Mouse (Mus musculus): ENCODE measurements around the gene Rxfp3. TPM values are rescaled to one million over a fixed set of nuclear protein-coding genes. Genes with fewer than 3 reads are reported as not detected.

The Rxfp3 gene
- total and polyA plus RNA-seq, 3 experiments, result 0.05 to 0.09 (median 0.08) TPM

DNA sequence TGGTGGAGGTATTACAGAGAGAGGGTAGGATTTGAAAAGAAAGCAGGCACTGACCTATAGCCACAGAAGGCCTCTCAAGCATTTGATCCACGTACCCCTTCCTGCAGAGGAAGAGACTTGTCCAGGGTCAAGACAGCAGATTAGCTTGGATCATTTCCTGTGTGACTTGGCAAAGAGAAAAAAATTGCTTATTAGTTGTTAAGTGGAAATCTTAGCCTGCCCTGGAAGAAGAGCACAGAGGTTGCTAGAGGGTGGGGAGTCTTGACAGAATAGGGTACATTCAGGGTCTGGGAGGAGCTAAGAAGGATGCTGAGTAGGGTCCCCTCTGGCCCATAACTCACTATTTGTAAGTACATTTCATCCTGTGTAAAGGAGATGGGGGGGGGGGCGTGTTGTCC is 26.4 kb upstream of the Rxfp3 start:
- no peak overlapping the region for H3K9ac ChIP-seq (ENCODE audit: low read depth, low read length)
- intact Hi-C loops (cut with DNase I), result loop anchor here (2.0 to 5.0 kb wide), 2 partner anchors 53 to 82 kb away; partner anchors contain the start of gene Amacr
- TF ChIP-seq POLR2A (IDR thresholded peaks at IDR 0.05; ENCODE audit: insufficient read depth, low read depth, low read length) (no peak), CTCF (IDR thresholded peaks at IDR 0.05) (no peak), EP300 (IDR thresholded peaks at IDR 0.05; ENCODE audit: insufficient read depth, low read depth, low read length) (no peak)
- no peaks in the 10 kb centered on the region for H3K27me3 ChIP-seq (ENCODE audit: control insufficient read depth, insufficient read depth, low read length)
- H3K27ac ChIP-seq, result peak overlapping the region; percentile 87
- no peaks in the 10 kb centered on the region for H3K79me2 ChIP-seq (replicated peaks; ENCODE audit: control insufficient read depth, insufficient read depth, low read length)
- 21% methylated on average over 2 of the region's 2 CpGs for WGBS
- DNase-seq, result peak in 1 of 2 experiments; percentile 36
- H3K36me3 ChIP-seq (ENCODE audit: control insufficient read depth, insufficient read depth, low read length), result no peaks in the 10 kb centered on the region
- H3K4me1 ChIP-seq (ENCODE audit: control insufficient read depth, insufficient read depth, low read length), result peaks cover 2% of the 10 kb centered on the region; the same call in 1 of the 2 replicates
- H3K4me3 ChIP-seq, result no peak overlapping the region

DNA sequence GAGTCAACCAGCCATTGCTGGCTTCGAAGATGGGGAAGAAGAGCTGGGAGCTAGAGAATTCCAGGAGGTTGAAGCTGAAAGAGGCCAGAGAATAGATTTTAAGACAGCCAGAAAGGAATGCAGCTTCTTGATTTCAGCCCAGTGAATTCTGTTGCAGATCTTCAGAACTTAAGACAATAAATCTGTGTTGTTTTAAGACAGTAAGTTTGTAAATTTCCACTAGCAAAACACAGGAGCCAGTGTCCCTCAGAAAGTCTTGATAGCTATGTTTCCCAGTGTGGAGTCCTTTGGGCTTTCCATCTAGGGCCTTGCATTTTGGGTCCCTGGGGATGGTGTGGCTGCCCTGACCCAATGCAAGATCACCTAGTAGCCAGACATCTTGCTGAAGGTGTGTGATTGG is 25.1 kb upstream of the Rxfp3 start:
- H3K79me2 ChIP-seq (replicated peaks; ENCODE audit: control insufficient read depth, insufficient read depth, low read length), result no peaks in the 10 kb centered on the region
- no peak for DNase-seq
- no peak overlapping the region for H3K27ac ChIP-seq
- TF ChIP-seq EP300 (IDR thresholded peaks at IDR 0.05; ENCODE audit: insufficient read depth, low read depth, low read length), result no peak
- no peak for TF ChIP-seq POLR2A (IDR thresholded peaks at IDR 0.05; ENCODE audit: insufficient read depth, low read depth, low read length)
- no peak for TF ChIP-seq CTCF (IDR thresholded peaks at IDR 0.05)
- WGBS, result 82% methylated on average over 1 of the region's 1 CpGs
- H3K27me3 ChIP-seq (ENCODE audit: control insufficient read depth, insufficient read depth, low read length), result no peaks in the 10 kb centered on the region
- H3K9ac ChIP-seq (ENCODE audit: low read depth, low read length), result no peak overlapping the region
- peaks cover 2% of the 10 kb centered on the region; the same call in 1 of the 2 replicates for H3K4me1 ChIP-seq (ENCODE audit: control insufficient read depth, insufficient read depth, low read length)
- intact Hi-C loops (cut with DNase I), result loop anchor here (5.0 kb wide), 1 partner anchor 81 kb away; the partner anchor contains the start of gene Amacr
- no peak overlapping the region for H3K4me3 ChIP-seq
- H3K36me3 ChIP-seq (ENCODE audit: control insufficient read depth, insufficient read depth, low read length), result no peaks in the 10 kb centered on the region

DNA sequence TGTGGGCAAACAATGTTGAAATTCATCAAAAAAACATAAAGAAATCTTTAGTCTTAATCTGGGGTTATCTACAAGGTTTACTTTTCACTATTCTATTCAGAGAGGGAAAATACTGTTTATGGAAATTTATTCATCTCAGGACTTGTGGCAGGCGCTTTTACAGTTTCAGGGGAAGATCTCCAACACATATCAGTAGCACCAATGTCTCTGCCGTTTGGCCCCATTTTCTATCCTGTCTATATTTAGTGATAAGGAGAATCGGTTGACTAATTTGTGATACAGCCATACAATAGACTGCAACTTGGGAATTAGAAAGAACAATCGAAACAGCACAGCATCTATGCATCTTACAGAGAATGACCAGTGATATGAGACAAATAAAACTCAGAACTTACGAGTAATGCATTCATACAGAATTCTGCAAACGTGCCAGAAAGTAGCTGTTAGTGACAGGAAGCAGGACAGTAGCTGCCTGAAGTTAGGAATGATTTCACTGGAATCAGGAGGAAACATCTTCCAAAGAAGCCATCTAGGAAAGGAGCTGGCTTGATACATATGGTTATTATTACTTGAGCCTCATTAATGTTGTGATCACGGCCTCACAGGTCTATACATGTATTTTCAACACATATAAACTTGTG is 16.8 kb upstream of the Rxfp3 start:
- Histone ChIP-seq H3K4me3 (no peak overlapping the region), H3K27ac (no peak overlapping the region), H3K27me3 (ENCODE audit: control insufficient read depth, insufficient read depth, low read length) (no peaks in the 10 kb centered on the region), H3K4me1 (ENCODE audit: control insufficient read depth, insufficient read depth, low read length) (no peaks in the 10 kb centered on the region), H3K79me2 (replicated peaks; ENCODE audit: control insufficient read depth, insufficient read depth, low read length) (no peaks in the 10 kb centered on the region), H3K9ac (ENCODE audit: low read depth, low read length) (no peak overlapping the region), H3K36me3 (ENCODE audit: control insufficient read depth, insufficient read depth, low read length) (no peaks in the 10 kb centered on the region)
- no peak for TF ChIP-seq EP300 (IDR thresholded peaks at IDR 0.05; ENCODE audit: insufficient read depth, low read depth, low read length)
- no peak for TF ChIP-seq CTCF (IDR thresholded peaks at IDR 0.05)
- TF ChIP-seq POLR2A (IDR thresholded peaks at IDR 0.05; ENCODE audit: insufficient read depth, low read depth, low read length), result no peak
- intact Hi-C loops (cut with DNase I), result no loop called here
- no peak for DNase-seq
- 32% methylated on average over 7 of the region's 7 CpGs for WGBS

DNA sequence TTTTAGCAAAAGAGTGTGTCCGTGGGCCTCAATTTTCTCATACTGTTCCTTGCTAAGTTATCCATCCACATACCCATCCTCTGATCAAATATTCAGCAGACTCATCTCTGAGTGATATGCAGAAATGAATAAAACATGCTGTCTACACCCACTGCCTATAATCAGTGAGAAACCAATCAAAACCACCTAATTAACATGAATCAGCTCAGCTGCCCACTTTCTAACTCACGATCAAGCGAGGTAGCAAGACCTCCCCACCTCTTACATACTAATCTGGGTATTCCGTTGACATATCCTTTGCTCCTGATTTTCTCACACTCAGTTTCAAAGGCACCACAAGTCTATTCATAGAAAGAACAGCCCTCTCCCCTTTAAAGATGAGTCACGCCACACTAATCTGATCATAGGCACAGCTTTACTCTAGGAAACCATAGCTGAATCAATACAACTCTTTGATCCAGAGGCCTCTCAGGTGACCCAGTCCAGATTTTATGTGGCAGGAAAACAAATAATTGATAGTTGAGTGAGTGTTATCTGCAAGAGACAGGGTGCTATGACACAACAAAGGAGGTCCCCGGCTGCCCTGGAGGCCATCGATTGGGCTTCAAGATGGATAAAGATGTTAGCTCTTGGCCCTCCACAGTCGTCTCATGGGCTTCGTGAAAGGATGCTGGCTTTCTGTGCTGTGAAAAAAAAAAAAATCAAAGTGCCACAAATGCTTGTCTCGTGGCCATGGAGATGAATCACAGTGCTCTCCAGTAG is 16.1 kb upstream of the Rxfp3 start:
- Histone ChIP-seq H3K27ac (no peak overlapping the region), H3K4me1 (ENCODE audit: control insufficient read depth, insufficient read depth, low read length) (no peaks in the 10 kb centered on the region), H3K4me3 (no peak overlapping the region), H3K27me3 (ENCODE audit: control insufficient read depth, insufficient read depth, low read length) (no peaks in the 10 kb centered on the region), H3K36me3 (ENCODE audit: control insufficient read depth, insufficient read depth, low read length) (no peaks in the 10 kb centered on the region), H3K9ac (ENCODE audit: low read depth, low read length) (no peak overlapping the region), H3K79me2 (replicated peaks; ENCODE audit: control insufficient read depth, insufficient read depth, low read length) (no peaks in the 10 kb centered on the region)
- no peak for DNase-seq
- TF ChIP-seq EP300 (IDR thresholded peaks at IDR 0.05; ENCODE audit: insufficient read depth, low read depth, low read length), result no peak
- no peak for TF ChIP-seq POLR2A (IDR thresholded peaks at IDR 0.05; ENCODE audit: insufficient read depth, low read depth, low read length)
- no peak for TF ChIP-seq CTCF (IDR thresholded peaks at IDR 0.05)
- intact Hi-C loops (cut with DNase I), result no loop called here
- WGBS, result 73% methylated on average over 10 of the region's 10 CpGs

DNA sequence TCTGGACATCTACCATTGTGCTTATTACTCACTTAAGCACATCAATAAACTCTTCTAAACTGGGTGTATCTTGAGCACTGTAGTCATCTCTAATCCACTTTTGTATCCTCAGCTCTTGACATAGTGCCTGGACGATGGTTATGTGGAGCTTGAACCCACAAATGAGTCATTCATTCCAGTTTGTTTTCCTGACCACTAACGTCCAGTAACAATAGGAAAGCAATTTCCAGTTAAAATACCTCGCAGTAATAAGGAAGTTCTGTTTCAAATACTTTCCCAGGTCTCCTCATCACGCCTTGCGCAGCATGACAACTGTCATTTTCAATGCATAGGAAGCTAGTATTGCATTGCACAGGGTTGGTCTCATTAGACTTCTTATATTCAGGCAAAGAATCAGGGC is 5.0 kb upstream of the Rxfp3 start:
- intact Hi-C loops (cut with DNase I), result no loop called here
- Histone ChIP-seq H3K4me1 (ENCODE audit: control insufficient read depth, insufficient read depth, low read length) (no peaks in the 10 kb centered on the region; the same call in 1 of the 2 replicates), H3K36me3 (ENCODE audit: control insufficient read depth, insufficient read depth, low read length) (no peaks in the 10 kb centered on the region), H3K27me3 (ENCODE audit: control insufficient read depth, insufficient read depth, low read length) (no peaks in the 10 kb centered on the region), H3K27ac (no peak overlapping the region), H3K4me3 (no peak overlapping the region), H3K79me2 (replicated peaks; ENCODE audit: control insufficient read depth, insufficient read depth, low read length) (no peaks in the 10 kb centered on the region), H3K9ac (ENCODE audit: low read depth, low read length) (no peak overlapping the region)
- no peak for TF ChIP-seq EP300 (IDR thresholded peaks at IDR 0.05; ENCODE audit: insufficient read depth, low read depth, low read length)
- TF ChIP-seq CTCF (IDR thresholded peaks at IDR 0.05), result no peak
- no peak for TF ChIP-seq POLR2A (IDR thresholded peaks at IDR 0.05; ENCODE audit: insufficient read depth, low read depth, low read length)
- WGBS, result 50% methylated on average over 5 of the region's 5 CpGs
- no peak for DNase-seq

DNA sequence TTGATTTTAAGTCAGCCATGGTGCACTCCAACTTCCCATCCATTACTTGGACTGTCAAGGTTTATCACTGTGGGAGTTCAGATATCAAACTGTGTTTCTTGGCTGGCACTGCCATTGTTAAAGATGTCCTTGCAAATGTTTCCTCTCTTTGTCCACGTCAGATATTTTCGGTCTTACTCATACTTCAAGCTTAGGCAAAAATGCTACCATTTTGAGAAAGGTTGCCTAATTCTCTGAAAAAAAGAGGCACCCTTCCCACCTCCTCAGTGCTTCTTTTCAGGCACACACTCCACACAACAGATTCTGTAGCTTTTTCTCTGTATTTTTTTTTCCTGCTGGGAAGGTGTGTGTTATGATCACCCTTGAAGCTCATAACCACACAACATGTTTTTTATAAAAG is 3.4 kb upstream of the Rxfp3 start:
- intact Hi-C loops (cut with DNase I), result loop anchor here (1.0 kb wide), 1 partner anchor 339 kb away; no protein-coding TSS in a partner anchor
- Histone ChIP-seq H3K27ac (no peak overlapping the region), H3K4me1 (ENCODE audit: control insufficient read depth, insufficient read depth, low read length) (no peaks in the 10 kb centered on the region; the same call in 1 of the 2 replicates), H3K36me3 (ENCODE audit: control insufficient read depth, insufficient read depth, low read length) (no peaks in the 10 kb centered on the region), H3K9ac (ENCODE audit: low read depth, low read length) (no peak overlapping the region), H3K4me3 (no peak overlapping the region), H3K27me3 (ENCODE audit: control insufficient read depth, insufficient read depth, low read length) (0 out of 2 replicates have a peak, but pooled peaks cover 4% of the 10 kb centered on the region), H3K79me2 (replicated peaks; ENCODE audit: control insufficient read depth, insufficient read depth, low read length) (no peaks in the 10 kb centered on the region)
- DNase-seq, result no peak
- TF ChIP-seq CTCF (IDR thresholded peaks at IDR 0.05) (no peak), EP300 (IDR thresholded peaks at IDR 0.05; ENCODE audit: insufficient read depth, low read depth, low read length) (no peak), POLR2A (IDR thresholded peaks at IDR 0.05; ENCODE audit: insufficient read depth, low read depth, low read length) (no peak)
- WGBS, result 66% methylated on average over 2 of the region's 2 CpGs
